In genomic region chr1:194977371-194977761, GRCm38 (mm10) we compare ENCODE assay signal across 8 mouse cellular contexts. TPM values are rescaled to one million over a fixed set of nuclear protein-coding genes. Genes with fewer than 3 reads are reported as not detected.
DNase-seq lines count a peak whose midpoint lies in the region; ATAC-seq and TF ChIP-seq lines count a peak whose summit lies in the region.

No protein-coding gene starts in this region.

- H3K9me3 ChIP-seq in forebrain, postnatal 0 days (ENCODE audit: low read length) = no peaks in the 10 kb centered on the region
- H3K9me3 ChIP-seq in midbrain, embryonic 15.5 days = no peaks in the 10 kb centered on the region

- peak overlapping the region; percentile 83 for H3K4me3 ChIP-seq in forebrain, postnatal 0 days (ENCODE audit: low read depth, low read length)
- peak overlapping the region; percentile 62 for H3K4me3 ChIP-seq in midbrain, embryonic 15.5 days

- 20% methylated on average over 1 of the region's 1 CpGs for WGBS in forebrain, postnatal 0 days
- 21% methylated on average over 1 of the region's 1 CpGs for WGBS in midbrain, embryonic 15.5 days

- ATAC-seq in forebrain, postnatal 0 days = no peak
- peak; percentile 15 for ATAC-seq in midbrain, embryonic 15.5 days (replicated peaks)

- peak; percentile 41 for DNase-seq in left cerebral cortex, adult 11 months (ENCODE audit: low spot score)
- no peak for DNase-seq in left cerebral cortex, postnatal 4 days
- DNase-seq in brain, embryonic 14.5 days (ENCODE audit: low read depth) = peak; percentile 35
- DNase-seq in forebrain, postnatal 0 days = no peak
- DNase-seq in layer of hippocampus, adult 9-11 months = peak; percentile 42
- DNase-seq in thymus, postnatal 14 days = no peak
- DNase-seq in embryo, embryonic 10 days (ENCODE audit: low spot score) = no peak

- H3K27me3 ChIP-seq in forebrain, postnatal 0 days (ENCODE audit: insufficient read depth, low read length) = no peaks in the 10 kb centered on the region
- no peaks in the 10 kb centered on the region for H3K27me3 ChIP-seq in midbrain, embryonic 15.5 days (replicated peaks)

- H3K9ac ChIP-seq in forebrain, postnatal 0 days = peak overlapping the region; percentile 84
- peak overlapping the region; percentile 67; the same call in 1 of the 2 replicates for H3K9ac ChIP-seq in midbrain, embryonic 15.5 days

- peak overlapping the region; percentile 79 for H3K4me2 ChIP-seq in forebrain, postnatal 0 days (ENCODE audit: low read depth)
- peak overlapping the region; percentile 82 for H3K4me2 ChIP-seq in midbrain, embryonic 15.5 days

- no peak for TF ChIP-seq CTCF in brain, embryonic 14.5 days (IDR thresholded peaks at IDR 0.05; ENCODE audit: borderline replicate concordance, extremely low read depth, insufficient read depth, insufficient read length)
- TF ChIP-seq CTCF in forebrain, postnatal 0 days (IDR thresholded peaks at IDR 0.05; ENCODE audit: low read depth) = no peak

- intact Hi-C loops in left cerebral cortex, postnatal 4 days (cut with DNase I) = no loop called here

- peak overlapping the region; percentile 50; the same call in 1 of the 2 replicates for H3K27ac ChIP-seq in forebrain, postnatal 0 days (ENCODE audit: low read depth, low read length)
- peak overlapping the region; percentile 45; the same call in 1 of the 2 replicates for H3K27ac ChIP-seq in midbrain, embryonic 15.5 days

- TF ChIP-seq POLR2A in brain, embryonic 14.5 days (IDR thresholded peaks at IDR 0.05; ENCODE audit: borderline replicate concordance, extremely low read depth, insufficient read depth, insufficient read length, poor library complexity, severe bottlenecking) = no peak

- H3K4me1 ChIP-seq in forebrain, postnatal 0 days (ENCODE audit: insufficient read depth) = peaks cover 16% of the 10 kb centered on the region
- H3K4me1 ChIP-seq in midbrain, embryonic 15.5 days = peaks cover 25% of the 10 kb centered on the region

- no peaks in the 10 kb centered on the region for H3K36me3 ChIP-seq in forebrain, postnatal 0 days (ENCODE audit: insufficient read depth)
- H3K36me3 ChIP-seq in midbrain, embryonic 15.5 days (replicated peaks) = no peaks in the 10 kb centered on the region

RNA-seq across cellular contexts. Expression of gene Cd34, which starts 38.7 kb away (rescaled TPM):
- 10 to 100 TPM; 19.1 to 20.4 TPM for total RNA-seq in left cerebral cortex, postnatal 4 days (2021)
- 27.9 and 33.1 TPM in 2 replicates for polyA plus RNA-seq in brain, embryonic 14.5 days (2012; rRNA removed)
- 23.2 and 23.9 TPM in 2 replicates for total RNA-seq in forebrain, postnatal 0 days (2014; rRNA removed)
- polyA plus RNA-seq in forebrain, postnatal 0 days (2015; fragmentation: Nextera tagmentation; extraction: Ambion mirVana) = 22.0 and 24.5 TPM in 2 replicates
- 28.0 TPM in 2 replicates for polyA plus RNA-seq in midbrain, embryonic 15.5 days (2015; fragmentation: Nextera tagmentation; extraction: Ambion mirVana)

Comparison
In these comparisons a context has a peak if more than half of its experiments do, and no peak if none do; other contexts are left out.
1. DNase-seq: peak in left cerebral cortex, adult 11 months (single experiment), brain, embryonic 14.5 days (single experiment) and layer of hippocampus, adult 9-11 months (single experiment); none in left cerebral cortex, postnatal 4 days (single experiment), forebrain, postnatal 0 days (single experiment), thymus, postnatal 14 days (single experiment) and embryo, embryonic 10 days (single experiment).